Mouse (Mus musculus) G1E (cell line): ENCODE measurements around the gene Cask. TPM values are rescaled to one million over a fixed set of nuclear protein-coding genes. Genes with fewer than 3 reads are reported as not detected.

ENCODE experiments used
- ATAC-seq: 2 replicates; pipeline ENCODE4 v1.8.0; 2016; ENCODE audit warnings: mild to moderate bottlenecking; ENCODE audit not compliant: insufficient number of reproducible peaks, poor library complexity, low FRiP score, severe bottlenecking; ENCODE audit errors: extremely low read depth
- DNase-seq: peaks from one replicate; pipeline ENCODE4 v3.0.0; 2012; ENCODE audit warnings: low spot score
- H3K27me3 ChIP-seq: 2 replicates; pipeline ENCODE4 v1.6.1; 2012; ENCODE audit warnings: mild to moderate bottlenecking, low read length, inconsistent platforms; ENCODE audit not compliant: insufficient read depth
- H3K36me3 ChIP-seq: replicated peaks from 2 replicates; pipeline ENCODE3; 2012; ENCODE audit warnings: mild to moderate bottlenecking, inconsistent platforms
- H3K4me1 ChIP-seq: 2 replicates; pipeline ENCODE4 v1.6.1; 2012; ENCODE audit warnings: low read depth, low read length, inconsistent platforms, mixed read lengths; ENCODE audit not compliant: insufficient read depth
- H3K4me3 ChIP-seq: 2 replicates; pipeline ENCODE4 v1.5.1; 2012; ENCODE audit warnings: low read depth, mild to moderate bottlenecking, inconsistent platforms, low read length, moderate library complexity, mixed read lengths
- H3K9me3 ChIP-seq: replicated peaks from 2 replicates; pipeline ENCODE4 v1.6.1; 2012; ENCODE audit warnings: inconsistent platforms
- CTCF ChIP-seq: IDR thresholded peaks from 2 replicates; pipeline ENCODE4 v1.5.1; 2012; ENCODE audit warnings: low read depth, low read length, inconsistent platforms, mixed read lengths
- GATA1 ChIP-seq: IDR thresholded peaks from 2 replicates; pipeline ENCODE4 v1.6.1; 2012; ENCODE audit warnings: borderline replicate concordance, low read length, inconsistent platforms, mixed read lengths
- GATA2 ChIP-seq: IDR thresholded peaks from 2 replicates; pipeline ENCODE4 v1.6.1; 2012; ENCODE audit warnings: low read depth, low read length, inconsistent platforms, borderline replicate concordance
- POLR2AphosphoS5 ChIP-seq: IDR thresholded peaks from 2 replicates; pipeline ENCODE4 v1.6.1; 2012; ENCODE audit warnings: low read depth, low read length, inconsistent platforms; ENCODE audit not compliant: insufficient replicate concordance
- TAL1 ChIP-seq: conservative IDR thresholded peaks from 2 replicates; pipeline ENCODE4 v1.6.1; 2012; ENCODE audit warnings: low read depth, low read length, inconsistent platforms, mixed read lengths
- polyA plus RNA-seq: library from polyadenylated mRNA; stranded (reverse); fragments of >175 nt; gene quantifications from 2 replicates; pipeline ENCODE4 v1.2.3, GENCODE M21; 2012
- total RNA-seq, 2 experiments: library from RNA; stranded (forward) in 1 of 2; stranded (reverse) in 1 of 2; fragments of 200-1000 nt in 1 of 2; fragments of >200 nt in 1 of 2; fragmentation: Nextera tagmentation in 1 of 2; gene quantifications; 2 replicates each; pipeline ENCODE4 v1.2.3; 2014 to 2017

Cask gene
- total and polyA plus RNA-seq, 3 experiments = 0.05 TPM; not detected in 2

- Histone ChIP-seq H3K36me3 (no peaks in the 10 kb centered on the region), H3K9me3 (peaks cover 8% of the 10 kb centered on the region; the same call in 1 of the 2 replicates), H3K4me3 (no peak overlapping the region), H3K4me1 (no peaks in the 10 kb centered on the region), H3K27me3 (no peaks in the 10 kb centered on the region)
- DNase-seq = no peak
- TF ChIP-seq CTCF = no peak
- no peak for TF ChIP-seq GATA1
- TF ChIP-seq POLR2AphosphoS5 = no peak
- no peak for TF ChIP-seq TAL1
- no peak for TF ChIP-seq GATA2
- no peak for ATAC-seq
Measured at GRCm38 (mm10) chrX:13489761-13490160, 361.4 kb downstream of the Cask start.

GRCm38 (mm10) chrX:13489001-13489400 lies 362.2 kb downstream of the Cask start:
- no peak for ATAC-seq
- TF ChIP-seq POLR2AphosphoS5 (no peak), TAL1 (no peak), GATA2 (no peak), CTCF (no peak), GATA1 (no peak)

GRCm38 (mm10) chrX:13484447-13484846 lies 366.7 kb downstream of the Cask start:
- no peaks in the 10 kb centered on the region for H3K27me3 ChIP-seq
- DNase-seq (no peak), ATAC-seq (no peak)
- H3K4me3 ChIP-seq = no peak overlapping the region
- no peaks in the 10 kb centered on the region for H3K36me3 ChIP-seq
- TF ChIP-seq CTCF (no peak), GATA2 (no peak), TAL1 (no peak), GATA1 (no peak), POLR2AphosphoS5 (no peak)
- H3K9me3 ChIP-seq = peaks cover 8% of the 10 kb centered on the region; the same call in 1 of the 2 replicates
- no peaks in the 10 kb centered on the region for H3K4me1 ChIP-seq

More at GRCm38 (mm10) chrX:13489001-13489400, 362.2 kb downstream of the Cask start:
- Histone ChIP-seq H3K4me1 (no peaks in the 10 kb centered on the region), H3K27me3 (no peaks in the 10 kb centered on the region), H3K36me3 (no peaks in the 10 kb centered on the region), H3K9me3 (peaks cover 8% of the 10 kb centered on the region; the same call in 1 of the 2 replicates), H3K4me3 (no peak overlapping the region)
- DNase-seq = no peak

GRCm38 (mm10) chrX:13482576-13482975 lies 368.6 kb downstream of the Cask start:
- H3K36me3 ChIP-seq = no peaks in the 10 kb centered on the region
- H3K9me3 ChIP-seq = peaks cover 8% of the 10 kb centered on the region; the same call in 1 of the 2 replicates
- no peaks in the 10 kb centered on the region for H3K27me3 ChIP-seq
- no peak overlapping the region for H3K4me3 ChIP-seq
- ATAC-seq (no peak), DNase-seq (no peak)
- H3K4me1 ChIP-seq = no peaks in the 10 kb centered on the region
- TF ChIP-seq TAL1 = no peak
- TF ChIP-seq POLR2AphosphoS5 = no peak
- no peak for TF ChIP-seq GATA2
- TF ChIP-seq GATA1 = no peak
- TF ChIP-seq CTCF = no peak

- ATAC-seq = no peak
Measured at GRCm38 (mm10) chrX:13479570-13479969, 371.6 kb downstream of the Cask start.

GRCm38 (mm10) chrX:13478298-13478697 lies 372.9 kb downstream of the Cask start:
- ATAC-seq = no peak
- no peaks in the 10 kb centered on the region for H3K9me3 ChIP-seq
- H3K36me3 ChIP-seq = no peaks in the 10 kb centered on the region
- no peak for TF ChIP-seq CTCF
- TF ChIP-seq POLR2AphosphoS5 = no peak
- no peak for TF ChIP-seq TAL1
- no peak for TF ChIP-seq GATA1
- no peak for TF ChIP-seq GATA2
- no peaks in the 10 kb centered on the region for H3K27me3 ChIP-seq
- no peak overlapping the region for H3K4me3 ChIP-seq
- no peak for DNase-seq
- no peaks in the 10 kb centered on the region for H3K4me1 ChIP-seq

More at GRCm38 (mm10) chrX:13479570-13479969, 371.6 kb downstream of the Cask start:
- no peaks in the 10 kb centered on the region for H3K27me3 ChIP-seq
- no peaks in the 10 kb centered on the region for H3K9me3 ChIP-seq
- H3K4me3 ChIP-seq = no peak overlapping the region
- no peak for TF ChIP-seq TAL1
- DNase-seq = no peak
- H3K36me3 ChIP-seq = no peaks in the 10 kb centered on the region
- no peaks in the 10 kb centered on the region for H3K4me1 ChIP-seq

- no peaks in the 10 kb centered on the region for H3K36me3 ChIP-seq
- H3K9me3 ChIP-seq = no peaks in the 10 kb centered on the region
- no peaks in the 10 kb centered on the region for H3K4me1 ChIP-seq
- TF ChIP-seq TAL1 (no peak), CTCF (no peak), GATA1 (no peak), POLR2AphosphoS5 (no peak), GATA2 (no peak)
- H3K27me3 ChIP-seq = no peaks in the 10 kb centered on the region
- ATAC-seq (no peak), DNase-seq (no peak)
- H3K4me3 ChIP-seq = no peak overlapping the region
Measured at GRCm38 (mm10) chrX:13477596-13477995, 373.6 kb downstream of the Cask start.
